Mouse (Mus musculus) limb, embryonic 14.5 days (tissue): ENCODE measurements around the gene Olfr1385. TPM values are rescaled to one million over a fixed set of nuclear protein-coding genes. Genes with fewer than 3 reads are reported as not detected.
"Not testable (repeated sequence)": the region's sequence is repeated elsewhere in the genome, so short reads cannot be mapped to it uniquely, and the experiment has no call there.

Source experiments
- ATAC-seq: fragments of 200-750 bp; cut with Nextera tagmentation; 2 replicates; pipeline ENCODE4 v1.8.0; 2017; ENCODE audit warnings: low read depth, moderate number of reproducible peaks, moderate TSS enrichment; ENCODE audit not compliant: low FRiP score
- DNase-seq: peaks from one replicate; pipeline ENCODE4 v3.0.0-alpha.2; 2015; ENCODE audit warnings: low spot score
- H3K27ac ChIP-seq: fragments of 300-500 bp; sonication (generic); replicated peaks from 2 replicates; pipeline ENCODE4 v1.5.1; 2014; ENCODE audit warnings: low read depth, mild to moderate bottlenecking, low read length, moderate library complexity, mixed read lengths
- H3K27me3 ChIP-seq: fragments of 300-500 bp; sonication (generic); 2 replicates; pipeline ENCODE4 v1.6.1; 2014; ENCODE audit warnings: low read length, mixed read lengths; ENCODE audit not compliant: control insufficient read depth, insufficient read depth
- H3K36me3 ChIP-seq: fragments of 300-500 bp; sonication (generic); 2 replicates; pipeline ENCODE4 v1.6.1; 2014; ENCODE audit warnings: mild to moderate bottlenecking, low read length, moderate library complexity, mixed read lengths; ENCODE audit not compliant: control insufficient read depth, insufficient read depth
- H3K4me1 ChIP-seq: fragments of 300-500 bp; sonication (generic); 2 replicates; pipeline ENCODE4 v1.6.1; 2014; ENCODE audit warnings: antibody characterized with exemption, low read length, mixed read lengths; ENCODE audit not compliant: control insufficient read depth, insufficient read depth
- H3K4me2 ChIP-seq: fragments of 300-500 bp; sonication (generic); replicated peaks from 2 replicates; pipeline ENCODE4 v1.6.1; 2014; ENCODE audit warnings: low read depth, mild to moderate bottlenecking, low read length, moderate library complexity; ENCODE audit not compliant: severe bottlenecking
- H3K4me3 ChIP-seq: fragments of 300-500 bp; sonication (generic); replicated peaks from 2 replicates; pipeline ENCODE4 v1.5.1; 2014; ENCODE audit warnings: low read length
- H3K9ac ChIP-seq: fragments of 300-500 bp; sonication (generic); 2 replicates; pipeline ENCODE4 v1.6.1; 2014; ENCODE audit warnings: mild to moderate bottlenecking, low read depth, low read length, moderate library complexity; ENCODE audit not compliant: severe bottlenecking
- H3K9me3 ChIP-seq: fragments of 300-500 bp; sonication (generic); 2 replicates; pipeline ENCODE4 v1.6.1; 2016; ENCODE audit warnings: low read length; ENCODE audit not compliant: control insufficient read depth
- POLR2A ChIP-seq: fragments of 200-500 bp; IDR thresholded peaks from 2 replicates; pipeline ENCODE4 v1.8.0; 2012; ENCODE audit warnings: inconsistent platforms, mild to moderate bottlenecking, moderate library complexity, borderline replicate concordance; ENCODE audit not compliant: insufficient read depth, insufficient read length; ENCODE audit errors: extremely low read depth
- WGBS: fragments of 180-500 bp; shearing (Covaris S2); extraction: QIAGEN DNeasy Blood & Tissue Kit; methylation state at CpG from one replicate; pipeline ENCODE4 v1.1.7; 2014; 5-methylcytosine and 5-hydroxymethylcytosine counted together
- polyA plus RNA-seq, 2 experiments: library from polyadenylated mRNA; depleted of rRNA in 1 of 2; stranded (reverse) in 1 of 2; unstranded in 1 of 2; fragments of >200 nt; fragmentation: Nextera tagmentation in 1 of 2; extraction: Ambion mirVana in 1 of 2; gene quantifications; 2 replicates each; pipeline versions ENCODE4 v1.2.1 to v1.2.3; 2012 to 2014

The Olfr1385 gene
- polyA plus RNA-seq (2012; rRNA removed) = not detected in 2 replicates
- polyA plus RNA-seq (2014; fragmentation: Nextera tagmentation; extraction: Ambion mirVana) = not detected in 2 replicates

DNA sequence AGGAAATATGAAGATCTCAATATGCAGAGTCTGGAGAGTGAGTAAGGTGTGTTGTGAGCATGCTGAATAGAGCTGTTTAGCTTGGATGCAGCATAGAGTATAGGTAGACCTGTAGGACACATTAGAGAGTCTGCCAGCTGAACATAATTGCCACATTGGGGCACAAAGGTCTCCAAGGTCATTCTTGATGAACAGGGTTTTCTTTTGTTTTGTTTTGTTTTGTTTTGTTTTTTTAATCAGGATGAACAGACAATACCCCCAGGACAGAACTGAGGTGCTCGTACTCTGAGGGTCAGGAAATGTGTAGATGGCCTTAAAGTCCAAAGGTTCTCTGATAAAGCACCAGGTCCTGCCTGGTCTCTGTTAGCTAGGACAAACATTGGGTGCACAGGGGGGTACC, at the start of gene Olfr1385:
Gene Olfr1385, plus strand, starts transcription at position 301 of the 400 bp plus-strand sequence.
- not testable (repeated sequence) for H3K9me3 ChIP-seq, H3K27ac ChIP-seq, H3K36me3 ChIP-seq, H3K4me2 ChIP-seq, H3K4me1 ChIP-seq, H3K4me3 ChIP-seq, DNase-seq, H3K9ac ChIP-seq, ATAC-seq, H3K27me3 ChIP-seq
- WGBS = 90% methylated on average over 1 of the region's 1 CpGs

DNA sequence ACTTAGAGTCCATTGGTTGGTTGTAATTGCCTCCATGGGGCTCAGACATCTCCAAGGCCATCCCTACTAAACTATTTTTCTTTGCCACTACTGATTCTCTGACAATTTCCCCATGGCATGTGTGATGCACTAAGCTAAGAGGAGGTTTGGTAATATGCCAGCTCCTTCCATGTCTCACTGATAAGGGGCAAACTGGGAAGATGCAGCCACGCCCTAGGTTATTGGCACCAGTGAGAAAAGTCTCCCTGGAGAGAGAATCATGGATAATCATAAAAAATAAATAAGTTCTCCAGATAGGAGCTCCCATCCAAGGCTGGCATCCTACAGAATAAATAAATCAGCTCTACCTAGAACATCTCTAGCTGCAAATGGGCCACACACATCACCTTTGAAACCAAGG, 33.8 kb upstream of the Olfr1385 start, which contains the start of gene Olfr1387:
Gene Olfr1387, plus strand, starts transcription at position 301 of the 400 bp plus-strand sequence.
- TF ChIP-seq POLR2A = no peak
- 79% methylated on average over 1 of the region's 1 CpGs for WGBS
- H3K9me3 ChIP-seq = no peaks in the 10 kb centered on the region
- ATAC-seq = no peak
- H3K36me3 ChIP-seq = no peaks in the 10 kb centered on the region
- no peak within 1 kb of the TSS for H3K4me2 ChIP-seq
- H3K4me3 ChIP-seq = no peak within 1 kb of the TSS
- DNase-seq = no peak
- H3K4me1 ChIP-seq = no peaks in the 10 kb centered on the region
- H3K27ac ChIP-seq = no peak within 1 kb of the TSS
- no peak within 1 kb of the TSS for H3K9ac ChIP-seq
- H3K27me3 ChIP-seq = no peaks in the 10 kb centered on the region

DNA sequence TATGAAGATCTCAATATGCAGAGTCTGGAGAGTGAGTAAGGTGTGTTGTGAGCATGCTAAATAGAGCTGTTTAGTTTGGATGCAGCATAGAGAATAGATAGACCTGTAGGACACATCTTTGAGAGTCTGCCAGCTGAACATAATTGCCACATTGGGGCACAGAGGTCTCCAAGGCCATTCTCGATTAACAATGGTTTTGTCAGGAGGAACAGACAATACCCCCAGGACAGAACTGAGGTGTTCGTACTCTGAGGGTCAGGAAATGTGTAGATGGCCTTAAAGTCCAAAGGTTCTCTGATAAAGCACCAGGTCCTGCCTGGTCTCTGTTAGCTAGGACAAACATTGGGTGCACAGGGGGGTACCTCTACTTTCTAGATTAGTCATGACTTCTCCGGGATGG, 24.1 kb upstream of the Olfr1385 start, which contains the start of gene Olfr1386:
Gene Olfr1386, plus strand, starts transcription at position 301 of the 400 bp plus-strand sequence.
- not testable (repeated sequence) for ATAC-seq, H3K27me3 ChIP-seq, H3K9ac ChIP-seq, H3K9me3 ChIP-seq, H3K27ac ChIP-seq, H3K36me3 ChIP-seq, H3K4me3 ChIP-seq, H3K4me1 ChIP-seq, DNase-seq, H3K4me2 ChIP-seq
- 92% methylated on average over 2 of the region's 3 CpGs for WGBS

DNA sequence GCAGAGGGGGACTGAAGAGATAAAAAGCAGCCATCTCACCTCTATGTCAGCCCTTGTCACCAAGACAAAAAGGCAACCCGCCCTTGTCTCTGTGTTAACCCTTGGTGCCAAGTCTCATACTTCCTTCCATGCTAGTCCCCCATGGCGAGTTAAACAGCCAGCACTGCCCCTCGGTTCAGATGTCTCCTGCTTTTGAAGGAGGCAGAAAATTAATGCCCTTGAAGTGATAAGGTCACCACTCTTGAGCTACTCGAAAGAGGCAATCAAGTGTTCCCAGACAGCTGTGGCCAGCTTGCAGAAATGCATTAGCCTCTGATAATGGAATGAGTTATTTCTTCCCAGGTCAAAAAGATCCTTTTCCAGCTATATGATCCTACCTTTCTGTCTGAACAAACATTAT, 2.9 kb upstream of the Olfr1385 start:
- DNase-seq (no peak), ATAC-seq (no peak)
- H3K9ac ChIP-seq = no peak overlapping the region
- 32% methylated on average over 4 of the region's 4 CpGs for WGBS
- no peak overlapping the region for H3K4me3 ChIP-seq
- H3K27me3 ChIP-seq = no peaks in the 10 kb centered on the region
- no peaks in the 10 kb centered on the region for H3K36me3 ChIP-seq
- no peaks in the 10 kb centered on the region for H3K4me1 ChIP-seq
- no peak overlapping the region for H3K4me2 ChIP-seq
- H3K27ac ChIP-seq = no peak overlapping the region
- no peak for TF ChIP-seq POLR2A
- no peaks in the 10 kb centered on the region for H3K9me3 ChIP-seq

DNA sequence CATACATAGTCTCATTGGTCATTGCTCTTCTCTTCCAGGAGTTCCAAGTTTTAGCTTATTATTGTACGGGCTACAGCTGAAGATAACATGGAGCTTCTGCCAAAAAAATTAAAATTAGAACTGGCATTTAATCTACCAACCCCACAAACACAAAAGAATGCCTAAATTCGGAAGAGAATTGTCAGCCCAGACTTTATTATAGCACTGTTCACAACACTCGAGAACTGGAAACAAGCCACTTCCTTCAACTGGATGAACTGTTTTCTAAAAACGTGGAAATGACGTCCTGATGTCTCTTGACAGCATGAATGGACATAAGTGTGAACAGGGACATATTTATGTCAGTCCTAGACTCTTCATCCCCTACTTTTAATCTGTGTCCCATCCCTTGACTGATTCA, 29.2 kb downstream of the Olfr1385 start:
- H3K4me1 ChIP-seq = no peaks in the 10 kb centered on the region
- H3K4me3 ChIP-seq = no peak overlapping the region
- no peaks in the 10 kb centered on the region for H3K9me3 ChIP-seq
- H3K36me3 ChIP-seq = no peaks in the 10 kb centered on the region
- no peak for TF ChIP-seq POLR2A
- H3K27me3 ChIP-seq = no peaks in the 10 kb centered on the region
- H3K27ac ChIP-seq = no peak overlapping the region
- H3K9ac ChIP-seq = no peak overlapping the region
- 66% methylated on average over 5 of the region's 5 CpGs for WGBS
- no peak overlapping the region for H3K4me2 ChIP-seq
- DNase-seq = no peak
- no peak for ATAC-seq

DNA sequence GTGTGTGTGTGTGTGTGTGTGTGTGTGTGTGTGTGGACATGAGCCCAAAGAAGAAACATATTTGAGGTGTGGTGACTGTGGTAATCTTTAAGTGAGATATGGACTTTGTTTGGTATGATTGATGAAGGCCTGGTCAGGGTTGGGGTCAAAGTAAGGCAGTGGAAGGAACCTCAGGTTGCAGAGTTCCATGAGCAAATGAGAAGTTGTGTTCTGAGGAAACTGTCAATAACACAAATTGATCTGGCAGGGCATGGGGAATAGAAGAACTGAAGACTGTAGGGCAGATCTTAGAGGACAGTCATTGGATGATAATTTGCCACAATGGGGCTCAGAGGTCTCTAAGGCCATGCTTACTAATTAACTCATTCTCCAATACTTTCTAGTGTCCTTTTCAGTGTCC, 30.5 kb downstream of the Olfr1385 start, which contains the start of gene Olfr1383:
Gene Olfr1383, plus strand, starts transcription at position 301 of the 400 bp plus-strand sequence.
- no peak for DNase-seq
- Histone ChIP-seq H3K4me3 (no peak within 1 kb of the TSS), H3K4me2 (no peak within 1 kb of the TSS), H3K4me1 (no peaks in the 10 kb centered on the region), H3K36me3 (no peaks in the 10 kb centered on the region), H3K9ac (no peak within 1 kb of the TSS), H3K9me3 (no peaks in the 10 kb centered on the region), H3K27ac (no peak within 1 kb of the TSS), H3K27me3 (no peaks in the 10 kb centered on the region)
- TF ChIP-seq POLR2A = no peak
- no peak for ATAC-seq
